Mouse (Mus musculus) embryonic facial prominence, embryonic 10.5 days (tissue): Measurements from ENCODE around the gene Dnajb12. TPM values are rescaled to one million over a fixed set of nuclear protein-coding genes. Genes with fewer than 3 reads are reported as not detected.

Experiments
- DNase-seq: peaks from one replicate; pipeline ENCODE4 v3.0.0-alpha.2; 2017; ENCODE audit warnings: low spot score
- H3K27ac ChIP-seq: fragments of 300-500 bp; sonication (generic); replicated peaks from 2 replicates; pipeline ENCODE4 v1.5.1; 2016; ENCODE audit warnings: mild to moderate bottlenecking
- H3K27me3 ChIP-seq: fragments of 300-500 bp; sonication (generic); replicated peaks from 2 replicates; pipeline ENCODE4 v1.6.1; 2016; ENCODE audit warnings: low read depth, mild to moderate bottlenecking; ENCODE audit not compliant: poor library complexity, severe bottlenecking
- H3K36me3 ChIP-seq: fragments of 300-500 bp; sonication (generic); replicated peaks from 2 replicates; pipeline ENCODE4 v1.6.1; 2016; ENCODE audit warnings: mild to moderate bottlenecking, moderate library complexity
- H3K4me1 ChIP-seq: fragments of 300-500 bp; sonication (generic); 2 replicates; pipeline ENCODE4 v1.6.1; 2016
- H3K4me3 ChIP-seq: fragments of 300-500 bp; sonication (generic); 2 replicates; pipeline ENCODE4 v1.5.1; 2016; ENCODE audit warnings: mild to moderate bottlenecking, moderate library complexity
- H3K9me3 ChIP-seq: fragments of 300-500 bp; sonication (generic); 2 replicates; pipeline ENCODE4 v1.6.1; 2016; ENCODE audit warnings: mild to moderate bottlenecking
- WGBS: fragments of 180-500 bp; shearing (Covaris S2); methylation state at CpG from one replicate; pipeline ENCODE4 v1.1.7; 2016; 5-methylcytosine and 5-hydroxymethylcytosine counted together
- polyA plus RNA-seq: library from polyadenylated mRNA; unstranded; fragments of >200 nt; fragmentation: Nextera tagmentation; extraction: Ambion mirVana; gene quantifications from 2 replicates; pipeline ENCODE4 v1.2.1, GENCODE M21; 2016

Gene Dnajb12
- polyA plus RNA-seq, 1 experiment from 2014 or later: 27.0 TPM

GRCm38 (mm10) chr10:59889953-59890751, 10.8 kb downstream of the Dnajb12 start:
- peaks cover 66% of the 10 kb centered on the region for H3K36me3 ChIP-seq
- H3K27ac ChIP-seq: peak overlapping the region; percentile 60; the same call in 1 of the 2 replicates

DNA sequence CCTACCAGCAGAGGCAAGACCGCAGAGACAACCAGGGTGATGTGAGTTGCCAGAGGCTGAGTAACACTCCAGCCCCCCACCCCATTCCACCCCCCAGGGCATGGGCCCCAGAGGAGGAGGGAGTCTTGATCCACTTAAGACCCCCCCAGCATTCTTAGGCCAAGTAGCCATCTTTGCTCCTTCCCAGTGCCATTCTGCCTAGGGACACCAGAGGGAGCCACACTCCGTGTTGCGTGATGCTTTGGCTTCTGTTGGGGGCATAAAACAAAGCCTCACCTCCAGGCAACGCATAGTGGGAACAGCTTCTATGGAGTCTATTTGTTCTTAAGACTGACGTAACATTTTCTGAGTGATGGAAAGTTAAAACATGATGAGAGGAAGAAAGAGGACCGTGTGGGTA, 13.6 kb downstream of the Dnajb12 start:
- Histone ChIP-seq H3K4me1 (peaks cover 36% of the 10 kb centered on the region), H3K9me3 (no peaks in the 10 kb centered on the region), H3K4me3 (no peak overlapping the region), H3K27ac (peak overlapping the region; percentile 44; the same call in 1 of the 2 replicates), H3K27me3 (no peaks in the 10 kb centered on the region), H3K36me3 (peaks cover 86% of the 10 kb centered on the region)
- 54% methylated on average over 6 of the region's 6 CpGs for WGBS
- peak; percentile 75 for DNase-seq

More at GRCm38 (mm10) chr10:59889953-59890751, 10.8 kb downstream of the Dnajb12 start:
- Histone ChIP-seq H3K27me3 (no peaks in the 10 kb centered on the region), H3K9me3 (no peaks in the 10 kb centered on the region), H3K4me1 (peaks cover 15% of the 10 kb centered on the region), H3K4me3 (no peak overlapping the region)
- no peak for DNase-seq
- WGBS: 78% methylated on average over 15 of the region's 15 CpGs

GRCm38 (mm10) chr10:59894251-59895160, 15.2 kb downstream of the Dnajb12 start:
- DNase-seq: peak; percentile 89
- no peak overlapping the region for H3K4me3 ChIP-seq
- no peaks in the 10 kb centered on the region for H3K27me3 ChIP-seq
- WGBS: 82% methylated on average over 25 of the region's 25 CpGs
- H3K36me3 ChIP-seq: peaks cover 88% of the 10 kb centered on the region
- H3K9me3 ChIP-seq: no peaks in the 10 kb centered on the region
- H3K4me1 ChIP-seq: peaks cover 52% of the 10 kb centered on the region
- peak overlapping the region; percentile 26 for H3K27ac ChIP-seq

DNA sequence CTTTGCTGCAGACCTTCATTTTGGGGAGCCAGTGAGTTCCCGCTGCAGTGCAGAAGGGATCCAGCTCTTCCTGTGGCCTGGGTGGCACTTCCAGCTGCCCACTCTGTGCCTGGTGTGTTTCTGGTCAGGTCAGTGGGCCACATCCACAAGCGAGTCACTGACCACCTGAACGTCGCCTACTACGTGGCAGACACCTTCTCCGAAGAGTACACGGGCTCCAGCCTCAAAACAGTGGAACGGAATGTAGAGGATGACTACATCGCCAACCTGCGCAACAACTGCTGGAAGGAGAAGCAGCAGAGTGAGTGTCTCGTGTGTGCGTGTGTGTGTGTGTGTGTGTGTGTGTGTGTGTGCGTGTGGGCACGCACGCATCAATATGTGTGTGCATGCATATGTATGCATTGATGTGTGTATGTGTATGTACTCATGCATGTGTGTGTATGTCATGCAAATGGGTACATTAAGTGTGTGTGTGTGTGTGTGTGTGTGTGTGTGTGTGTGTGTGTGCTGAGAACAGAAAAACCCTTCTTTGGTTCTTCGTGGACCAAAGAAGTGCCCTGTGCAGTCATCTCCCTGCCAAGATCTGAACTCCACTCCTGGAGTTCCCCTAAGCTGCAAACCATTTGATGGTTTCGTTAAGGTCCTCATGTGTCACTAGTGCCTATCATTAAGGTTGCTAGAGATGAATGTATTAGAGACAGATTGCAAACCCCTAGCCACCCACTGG, 16.3 kb downstream of the Dnajb12 start:
- Histone ChIP-seq H3K36me3 (peaks cover 79% of the 10 kb centered on the region), H3K9me3 (no peaks in the 10 kb centered on the region), H3K27me3 (no peaks in the 10 kb centered on the region), H3K4me1 (peaks cover 55% of the 10 kb centered on the region), H3K27ac (peak overlapping the region; percentile 73; the same call in 1 of the 2 replicates), H3K4me3 (no peak overlapping the region)
- 94% methylated on average over 17 of the region's 17 CpGs for WGBS
- DNase-seq: no peak

DNA sequence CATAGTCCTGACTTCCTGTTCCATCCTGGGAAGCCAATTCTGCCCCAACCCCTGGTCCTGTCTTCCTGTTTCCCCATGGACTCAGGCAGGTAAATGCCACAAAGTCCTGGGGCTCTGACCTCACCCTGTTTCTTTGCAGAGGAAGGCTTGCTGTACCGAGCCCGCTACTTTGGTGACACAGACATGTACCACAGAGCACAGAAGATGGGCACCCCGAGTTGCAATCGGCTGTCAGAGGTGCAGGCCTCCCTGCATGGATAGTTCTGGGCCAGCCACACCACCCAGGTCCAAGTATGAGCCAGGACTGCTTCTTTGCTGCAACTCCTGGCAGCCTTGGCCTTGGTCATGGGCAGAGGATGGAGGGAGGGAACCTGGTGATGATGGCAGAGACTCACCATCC, 16.9 kb downstream of the Dnajb12 start:
- Histone ChIP-seq H3K27ac (peak overlapping the region; percentile 73; the same call in 1 of the 2 replicates), H3K9me3 (no peaks in the 10 kb centered on the region), H3K4me1 (peaks cover 61% of the 10 kb centered on the region), H3K36me3 (peaks cover 74% of the 10 kb centered on the region), H3K27me3 (no peaks in the 10 kb centered on the region), H3K4me3 (no peak overlapping the region)
- 90% methylated on average over 4 of the region's 4 CpGs for WGBS
- DNase-seq: no peak

DNA sequence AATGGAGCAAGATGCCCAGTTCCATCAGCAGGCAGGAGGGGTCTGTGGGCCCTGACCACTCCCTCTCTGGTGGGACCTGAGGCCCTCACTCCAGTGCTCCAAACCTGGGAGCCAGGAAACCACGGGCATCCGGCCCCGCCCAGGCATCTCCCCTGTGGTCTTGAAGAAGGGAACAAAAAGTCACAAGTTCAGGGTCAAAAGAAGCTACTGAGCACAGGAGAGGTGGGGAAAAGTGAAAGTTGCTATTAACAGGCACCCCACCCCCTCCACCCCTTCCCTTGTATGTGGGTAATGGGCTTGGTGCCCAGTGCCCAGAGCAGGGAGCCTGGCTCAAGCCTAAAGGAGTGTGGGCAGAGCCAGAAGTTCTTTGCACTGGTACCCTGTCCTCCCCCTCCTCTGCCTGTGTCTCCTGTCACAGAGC, 17.6 kb downstream of the Dnajb12 start:
- no peak for DNase-seq

DNA sequence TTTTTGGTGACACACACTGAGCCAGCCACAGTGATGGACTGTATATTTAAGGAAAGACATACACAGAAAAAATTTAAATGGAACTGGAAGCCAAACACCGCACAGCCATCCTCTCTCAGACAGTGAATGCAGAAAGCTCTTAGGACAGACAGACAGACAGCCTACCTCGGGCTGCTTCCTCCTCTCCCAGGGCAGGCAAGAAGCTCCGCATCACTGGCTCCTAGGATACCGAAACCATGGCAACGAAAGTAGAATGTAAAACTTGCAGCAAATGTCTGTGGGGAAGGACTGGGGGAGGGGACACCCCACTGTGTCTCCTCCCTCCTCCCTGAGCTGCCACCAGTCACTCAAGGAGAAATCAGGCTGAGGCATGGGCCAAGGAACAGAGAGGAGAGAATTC, 18.2 kb downstream of the Dnajb12 start:
- WGBS: 42% methylated on average over 5 of the region's 5 CpGs
- H3K4me3 ChIP-seq: 0 out of 2 replicates have a peak overlapping the region, but pooled peaks have one; percentile 29
- H3K9me3 ChIP-seq: no peaks in the 10 kb centered on the region
- no peaks in the 10 kb centered on the region for H3K27me3 ChIP-seq
- H3K36me3 ChIP-seq: peaks cover 61% of the 10 kb centered on the region
- H3K4me1 ChIP-seq: peaks cover 73% of the 10 kb centered on the region
- peak; percentile 65 for DNase-seq
- peak overlapping the region; percentile 73 for H3K27ac ChIP-seq

More for the DNA sequence above, 17.6 kb downstream of the Dnajb12 start:
- peak overlapping the region; percentile 73 for H3K27ac ChIP-seq
- 83% methylated on average over 3 of the region's 3 CpGs for WGBS
- peak overlapping the region; percentile 29; the same call in 1 of the 2 replicates for H3K4me3 ChIP-seq
- no peaks in the 10 kb centered on the region for H3K27me3 ChIP-seq
- H3K4me1 ChIP-seq: peaks cover 67% of the 10 kb centered on the region
- no peaks in the 10 kb centered on the region for H3K9me3 ChIP-seq
- peaks cover 66% of the 10 kb centered on the region for H3K36me3 ChIP-seq

DNA sequence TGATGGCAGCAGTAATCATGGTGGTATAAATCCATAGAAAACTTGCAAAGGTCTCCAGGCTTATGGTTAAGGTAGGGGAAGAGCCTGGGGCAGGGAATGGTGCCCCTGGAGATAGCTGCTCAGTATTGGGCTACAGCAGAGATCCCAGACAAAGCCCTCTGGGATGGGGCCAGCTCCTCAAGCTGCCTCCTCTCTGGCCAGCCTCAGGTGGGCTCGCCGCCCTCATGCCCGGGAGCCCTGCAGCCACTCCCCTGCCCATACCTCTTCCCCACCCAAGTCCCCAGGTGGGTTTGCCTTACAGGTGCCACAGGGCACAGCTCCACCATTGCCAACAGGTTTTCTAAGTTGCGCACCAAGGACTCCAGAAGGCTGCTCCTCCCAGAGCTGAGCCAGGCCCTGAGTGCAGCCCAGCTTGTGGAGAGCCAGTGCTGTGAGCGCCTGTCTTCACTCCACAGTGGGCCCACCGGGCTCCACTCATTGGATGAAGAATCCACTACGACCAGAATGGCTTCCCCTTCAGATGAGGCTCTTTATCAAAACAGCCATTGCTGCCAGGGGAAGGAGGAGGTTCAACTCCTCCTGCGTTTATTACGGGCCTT, 18.9 kb downstream of the Dnajb12 start:
- DNase-seq: no peak
- no peaks in the 10 kb centered on the region for H3K27me3 ChIP-seq
- peaks cover 79% of the 10 kb centered on the region for H3K4me1 ChIP-seq
- no peaks in the 10 kb centered on the region for H3K9me3 ChIP-seq
- H3K4me3 ChIP-seq: no peak overlapping the region
- peaks cover 53% of the 10 kb centered on the region for H3K36me3 ChIP-seq
- WGBS: 84% methylated on average over 9 of the region's 9 CpGs
- H3K27ac ChIP-seq: peak overlapping the region; percentile 94

DNA sequence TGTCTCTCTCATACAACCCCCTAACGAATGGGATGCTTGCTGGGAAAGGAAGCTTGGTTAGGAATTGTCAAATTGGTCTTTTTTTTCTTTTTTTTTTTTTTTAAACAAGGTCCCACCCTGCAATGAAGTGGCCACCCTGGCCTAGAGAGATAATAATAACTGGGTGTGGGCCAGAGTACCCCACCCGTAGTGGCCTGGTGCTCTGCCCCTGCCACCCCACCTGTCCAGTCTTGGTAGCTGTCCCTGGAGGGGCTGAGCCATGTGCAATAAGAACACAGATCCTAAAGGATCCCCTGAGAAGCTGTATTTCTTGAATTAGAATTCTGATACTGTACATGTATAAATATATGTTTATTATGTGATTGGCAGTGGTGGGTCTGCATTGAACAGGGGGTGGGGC, 19.6 kb downstream of the Dnajb12 start:
- H3K4me3 ChIP-seq: peak overlapping the region; percentile 45
- H3K4me1 ChIP-seq: peaks cover 85% of the 10 kb centered on the region
- peaks cover 46% of the 10 kb centered on the region for H3K36me3 ChIP-seq
- H3K27me3 ChIP-seq: no peaks in the 10 kb centered on the region
- WGBS: 58% methylated on average over 2 of the region's 2 CpGs
- peak overlapping the region; percentile 94 for H3K27ac ChIP-seq
- no peaks in the 10 kb centered on the region for H3K9me3 ChIP-seq
- no peak for DNase-seq

DNA sequence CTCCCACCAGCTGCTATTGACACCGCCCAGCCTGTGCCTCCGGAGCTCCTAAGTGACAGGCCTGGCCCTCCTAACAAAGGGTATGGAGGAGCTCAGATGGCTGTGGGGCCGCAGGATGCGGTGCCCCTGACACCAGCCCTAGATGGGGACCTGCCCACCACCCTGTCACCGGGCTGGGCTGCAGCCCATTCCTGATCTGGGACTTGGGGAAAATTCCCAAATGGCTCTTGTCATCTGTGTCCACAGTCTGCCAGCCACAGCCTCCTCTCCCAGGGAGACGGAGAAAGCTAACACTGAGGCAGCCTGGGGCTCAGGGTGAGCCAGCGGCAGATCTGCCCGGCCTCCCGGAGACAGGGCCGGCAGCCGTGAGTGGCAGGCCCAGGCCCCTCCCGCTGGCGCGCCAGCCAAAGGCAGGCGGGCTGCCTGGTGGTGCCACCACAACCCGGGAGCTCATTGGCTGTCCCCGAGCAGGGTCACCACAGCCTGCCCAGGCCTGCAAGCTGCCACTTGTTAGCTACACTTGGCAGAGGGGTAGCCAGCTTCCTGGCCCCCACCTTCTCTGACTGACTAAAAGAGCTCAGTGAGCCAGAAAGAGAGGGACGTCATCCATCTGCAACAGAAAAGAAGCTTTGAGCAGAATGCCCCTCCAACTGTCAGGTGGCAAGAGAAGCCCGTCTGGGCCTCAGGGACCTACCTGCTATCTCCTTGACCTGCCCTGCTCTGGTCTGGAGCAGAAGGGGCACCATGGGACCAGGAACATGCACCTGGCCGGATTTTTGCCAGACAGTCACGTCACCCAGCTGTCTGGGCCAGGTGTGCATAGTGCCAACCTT, 20.2 kb downstream of the Dnajb12 start:
- Histone ChIP-seq H3K4me1 (peaks cover 85% of the 10 kb centered on the region), H3K27ac (peak overlapping the region; percentile 94), H3K36me3 (peaks cover 40% of the 10 kb centered on the region), H3K4me3 (peak overlapping the region; percentile 45), H3K27me3 (no peaks in the 10 kb centered on the region), H3K9me3 (no peaks in the 10 kb centered on the region)
- WGBS: 8% methylated on average over 21 of the region's 21 CpGs
- DNase-seq: peak; percentile 93

DNA sequence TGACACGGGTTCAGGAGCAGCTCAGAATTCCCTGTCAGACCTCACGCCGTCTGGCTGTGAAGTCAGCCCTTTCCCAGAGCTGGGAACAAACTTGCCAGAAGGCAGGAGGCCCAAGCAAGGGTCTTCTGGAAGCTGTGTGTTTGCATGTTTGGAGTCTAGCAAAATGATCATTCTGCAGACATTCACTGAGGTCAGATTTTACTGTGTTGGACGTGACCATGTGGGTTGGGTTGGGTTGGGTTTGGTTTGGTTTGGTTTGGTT, 20.7 kb downstream of the Dnajb12 start:
- Histone ChIP-seq H3K4me3 (peak overlapping the region; percentile 45), H3K27me3 (no peaks in the 10 kb centered on the region), H3K27ac (peak overlapping the region; percentile 94), H3K4me1 (peaks cover 80% of the 10 kb centered on the region), H3K9me3 (no peaks in the 10 kb centered on the region), H3K36me3 (peaks cover 35% of the 10 kb centered on the region)
- WGBS: 45% methylated on average over 4 of the region's 4 CpGs
- DNase-seq: no peak
